Mouse (Mus musculus) heart, postnatal 0 days (tissue): ENCODE results near the gene Rad51ap1. TPM values are rescaled to one million over a fixed set of nuclear protein-coding genes. Genes with fewer than 3 reads are reported as not detected.

Experiments
- ATAC-seq: fragments of 200-750 bp; cut with Nextera tagmentation; 2 replicates; pipeline ENCODE4 v1.8.0; 2017; ENCODE audit warnings: low read depth, moderate number of reproducible peaks, moderate library complexity; ENCODE audit not compliant: insufficient read depth
- DNase-seq: peaks from one replicate; pipeline ENCODE4 v3.0.0-alpha.2; 2016; ENCODE audit warnings: low spot score
- H3K27ac ChIP-seq: fragments of 300-500 bp; sonication (generic); 2 replicates; pipeline ENCODE4 v1.5.1; 2014; ENCODE audit warnings: low read depth, mild to moderate bottlenecking
- H3K27me3 ChIP-seq: fragments of 300-500 bp; sonication (generic); 2 replicates; pipeline ENCODE4 v1.6.1; 2014; ENCODE audit warnings: low read length, mixed read lengths; ENCODE audit not compliant: control insufficient read depth, insufficient read depth
- H3K36me3 ChIP-seq: fragments of 300-500 bp; sonication (generic); replicated peaks from 2 replicates; pipeline ENCODE4 v1.6.1; 2014; ENCODE audit warnings: low read length, mixed read lengths; ENCODE audit not compliant: control insufficient read depth, insufficient read depth
- H3K4me1 ChIP-seq: fragments of 300-500 bp; sonication (generic); 2 replicates; pipeline ENCODE4 v1.6.1; 2014; ENCODE audit warnings: antibody characterized with exemption; ENCODE audit not compliant: control insufficient read depth, insufficient read depth
- H3K4me2 ChIP-seq: fragments of 300-500 bp; sonication (generic); 2 replicates; pipeline ENCODE4 v1.6.1; 2014; ENCODE audit warnings: low read depth, mild to moderate bottlenecking, low read length, moderate library complexity
- H3K4me3 ChIP-seq: fragments of 300-500 bp; sonication (generic); 2 replicates; pipeline ENCODE4 v1.5.1; 2014; ENCODE audit warnings: low read depth, low read length
- H3K9ac ChIP-seq: fragments of 300-500 bp; sonication (generic); replicated peaks from 2 replicates; pipeline ENCODE4 v1.6.1; 2014; ENCODE audit warnings: low read depth, low read length, mixed read lengths
- H3K9me3 ChIP-seq: fragments of 300-500 bp; sonication (generic); replicated peaks from 2 replicates; pipeline ENCODE4 v1.6.1; 2016; ENCODE audit warnings: low read length; ENCODE audit not compliant: control insufficient read depth
- CTCF ChIP-seq: IDR thresholded peaks from 2 replicates; pipeline ENCODE4 v1.5.1; 2016; ENCODE audit warnings: antibody characterized with exemption, control low read depth, low read depth
- EP300 ChIP-seq: IDR thresholded peaks from 2 replicates; pipeline ENCODE4 v1.6.1; 2016; ENCODE audit warnings: antibody characterized with exemption, low read depth
- WGBS: fragments of 180-500 bp; shearing (Covaris S2); extraction: QIAGEN DNeasy Blood & Tissue Kit; methylation state at CpG from one replicate; pipeline ENCODE4 v1.1.7; 2014; 5-methylcytosine and 5-hydroxymethylcytosine counted together
- polyA plus RNA-seq: library from polyadenylated mRNA; unstranded; fragments of >200 nt; fragmentation: Nextera tagmentation; extraction: Ambion mirVana; gene quantifications from 2 replicates; pipeline ENCODE4 v1.2.1, GENCODE M21; 2015
- total RNA-seq: library from RNA; depleted of rRNA; stranded (reverse); fragments of >200 nt; gene quantifications from 2 replicates; pipeline ENCODE4 v1.2.3, GENCODE M21; 2014; ENCODE audit warnings: low replicate concordance; rRNA removed

The Rad51ap1 gene
- total and polyA plus RNA-seq, 2 experiments from 2014 or later: 9.5 to 12.9 TPM

GRCm38 (mm10) chr6:126907876-126908275 is 31.5 kb downstream of the Rad51ap1 start:
- ATAC-seq: no peak
- 39% methylated on average over 3 of the region's 3 CpGs for WGBS

GRCm38 (mm10) chr6:126907378-126907777 is 32.0 kb downstream of the Rad51ap1 start:
- H3K27me3 ChIP-seq: no peaks in the 10 kb centered on the region
- H3K4me3 ChIP-seq: no peak overlapping the region
- ATAC-seq (no peak), DNase-seq (no peak)
- H3K36me3 ChIP-seq: no peaks in the 10 kb centered on the region
- H3K4me2 ChIP-seq: no peak overlapping the region
- no peak overlapping the region for H3K9ac ChIP-seq
- no peaks in the 10 kb centered on the region for H3K4me1 ChIP-seq
- no peaks in the 10 kb centered on the region for H3K9me3 ChIP-seq
- no peak overlapping the region for H3K27ac ChIP-seq
- 69% methylated on average over 4 of the region's 5 CpGs for WGBS
- TF ChIP-seq EP300 (no peak), CTCF (no peak)

More at GRCm38 (mm10) chr6:126907876-126908275, 31.5 kb downstream of the Rad51ap1 start:
- no peak for TF ChIP-seq EP300
- Histone ChIP-seq H3K36me3 (no peaks in the 10 kb centered on the region), H3K4me2 (no peak overlapping the region), H3K27ac (no peak overlapping the region), H3K27me3 (no peaks in the 10 kb centered on the region), H3K9ac (no peak overlapping the region), H3K9me3 (no peaks in the 10 kb centered on the region), H3K4me3 (no peak overlapping the region), H3K4me1 (no peaks in the 10 kb centered on the region)
- no peak for DNase-seq

- WGBS: 72% methylated on average over 8 of the region's 8 CpGs
- Histone ChIP-seq H3K27ac (no peak overlapping the region), H3K9me3 (no peaks in the 10 kb centered on the region), H3K36me3 (no peaks in the 10 kb centered on the region), H3K9ac (no peak overlapping the region), H3K4me3 (no peak overlapping the region), H3K27me3 (no peaks in the 10 kb centered on the region), H3K4me2 (no peak overlapping the region), H3K4me1 (no peaks in the 10 kb centered on the region)
- ATAC-seq: no peak
- no peak for DNase-seq
- TF ChIP-seq EP300 (no peak), CTCF (no peak)
Measured at GRCm38 (mm10) chr6:126877118-126877517, 62.3 kb downstream of the Rad51ap1 start.

Other genes with a start within 250 kb of the Rad51ap1 start
- gene Kcna6, start 198.9 kb downstream of the Rad51ap1 start, total RNA-seq: 0.73 and 2.7 TPM in 2 replicates
- 0.45 and 0.57 TPM in 2 replicates for gene Kcna6, start 198.9 kb downstream of the Rad51ap1 start, polyA plus RNA-seq
- 532 and 638 TPM in 2 replicates for gene Ndufa9, start 90.5 kb downstream of the Rad51ap1 start, total RNA-seq
- gene Ndufa9, start 90.5 kb downstream of the Rad51ap1 start, polyA plus RNA-seq: 799 and 823 TPM in 2 replicates
- not detected in 2 replicates for gene Akap3, start 86.5 kb downstream of the Rad51ap1 start, total RNA-seq
- not detected in 2 replicates for gene Akap3, start 86.5 kb downstream of the Rad51ap1 start, polyA plus RNA-seq
- gene Dyrk4, start 17.7 kb downstream of the Rad51ap1 start, total RNA-seq: not detected in 2 replicates
- 0.05 and 0.15 TPM in 2 replicates for gene Dyrk4, start 17.7 kb downstream of the Rad51ap1 start, polyA plus RNA-seq
- gene D6Wsu163e, start 375 bp upstream of the Rad51ap1 start, total RNA-seq: 3.8 and 5.3 TPM in 2 replicates
- 10.7 and 11.9 TPM in 2 replicates for gene D6Wsu163e, start 375 bp upstream of the Rad51ap1 start, polyA plus RNA-seq
- not detected in 2 replicates for gene Fgf6, start 76.0 kb upstream of the Rad51ap1 start, total RNA-seq
- gene Fgf6, start 76.0 kb upstream of the Rad51ap1 start, polyA plus RNA-seq: not detected in 2 replicates
- 1.1 TPM in 1 of 2 replicates, not detected in the other for gene Fgf23, start 133.3 kb upstream of the Rad51ap1 start, total RNA-seq
- 0.05 TPM in 1 of 2 replicates, not detected in the other for gene Fgf23, start 133.3 kb upstream of the Rad51ap1 start, polyA plus RNA-seq
- 9.0 and 21.1 TPM in 2 replicates for gene Tigar, start 170.0 kb upstream of the Rad51ap1 start, total RNA-seq
- 14.4 and 15.6 TPM in 2 replicates for gene Tigar, start 170.0 kb upstream of the Rad51ap1 start, polyA plus RNA-seq
- gene Ccnd2, start 212.6 kb upstream of the Rad51ap1 start, total RNA-seq: 31.1 and 34.5 TPM in 2 replicates
- 383 and 392 TPM in 2 replicates for gene Ccnd2, start 212.6 kb upstream of the Rad51ap1 start, polyA plus RNA-seq